Mouse (Mus musculus): ENCODE results near the gene Fbxl14. TPM values are rescaled to one million over a fixed set of nuclear protein-coding genes. Genes with fewer than 3 reads are reported as not detected.

Gene Fbxl14
- polyA plus RNA-seq, 1 experiment from 2014 or later, result 3.9 TPM

- H3K4me1 ChIP-seq (ENCODE audit: insufficient read depth, low read depth, low read length), result no peaks in the 10 kb centered on the region
- no peak overlapping the region for H3K4me3 ChIP-seq (ENCODE audit: low read depth, low read length)
- no peaks in the 10 kb centered on the region for H3K36me3 ChIP-seq (ENCODE audit: insufficient read depth, low read length)
- no peak overlapping the region for H3K4me2 ChIP-seq (replicated peaks; ENCODE audit: low read depth, low read length)
- 87% methylated on average over 2 of the region's 2 CpGs for WGBS
- no peak overlapping the region for H3K27ac ChIP-seq (ENCODE audit: low read length)
- H3K9ac ChIP-seq (replicated peaks; ENCODE audit: low read depth), result no peak overlapping the region
- ATAC-seq (no peak), DNase-seq (ENCODE audit: low spot score) (no peak)
- TF ChIP-seq CTCF (IDR thresholded peaks at IDR 0.05) (peak; percentile 49), EP300 (IDR thresholded peaks at IDR 0.05) (no peak)
- no peaks in the 10 kb centered on the region for H3K9me3 ChIP-seq (ENCODE audit: low read length)
- H3K27me3 ChIP-seq (replicated peaks; ENCODE audit: insufficient read depth, low read length), result no peaks in the 10 kb centered on the region
Measured at GRCm38 (mm10) chr6:119467785-119468059, 11.7 kb upstream of the Fbxl14 start.

DNA sequence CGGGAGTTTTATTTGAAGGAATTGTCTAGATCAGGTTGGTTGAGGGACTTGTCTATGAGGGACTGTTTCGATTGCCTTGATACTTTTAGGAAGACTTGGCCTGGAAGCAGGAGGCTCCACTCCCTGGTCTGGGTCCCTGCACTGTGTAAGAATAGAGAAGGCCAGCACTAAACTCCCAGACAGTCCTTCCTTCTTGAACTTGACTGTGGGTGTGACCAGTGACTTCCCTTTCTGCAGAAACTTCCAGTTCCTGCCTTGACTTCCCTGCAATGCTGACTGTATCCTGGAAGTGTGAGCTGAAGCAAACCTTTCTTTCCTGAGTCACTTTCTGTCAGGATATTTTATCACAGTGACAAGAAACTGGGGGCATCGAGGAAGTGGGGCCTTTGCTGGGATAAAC, 8.7 kb upstream of the Fbxl14 start:
- Histone ChIP-seq H3K36me3 (ENCODE audit: insufficient read depth, low read length) (no peaks in the 10 kb centered on the region), H3K9ac (replicated peaks; ENCODE audit: low read depth) (no peak overlapping the region), H3K4me3 (ENCODE audit: low read depth, low read length) (no peak overlapping the region), H3K27ac (ENCODE audit: low read length) (no peak overlapping the region), H3K4me2 (replicated peaks; ENCODE audit: low read depth, low read length) (no peak overlapping the region), H3K9me3 (ENCODE audit: low read length) (no peaks in the 10 kb centered on the region), H3K27me3 (replicated peaks; ENCODE audit: insufficient read depth, low read length) (no peaks in the 10 kb centered on the region), H3K4me1 (ENCODE audit: insufficient read depth, low read depth, low read length) (no peaks in the 10 kb centered on the region)
- TF ChIP-seq CTCF (IDR thresholded peaks at IDR 0.05) (no peak), EP300 (IDR thresholded peaks at IDR 0.05) (no peak)
- ATAC-seq (no peak), DNase-seq (ENCODE audit: low spot score) (no peak)
- WGBS, result 63% methylated on average over 3 of the region's 3 CpGs

DNA sequence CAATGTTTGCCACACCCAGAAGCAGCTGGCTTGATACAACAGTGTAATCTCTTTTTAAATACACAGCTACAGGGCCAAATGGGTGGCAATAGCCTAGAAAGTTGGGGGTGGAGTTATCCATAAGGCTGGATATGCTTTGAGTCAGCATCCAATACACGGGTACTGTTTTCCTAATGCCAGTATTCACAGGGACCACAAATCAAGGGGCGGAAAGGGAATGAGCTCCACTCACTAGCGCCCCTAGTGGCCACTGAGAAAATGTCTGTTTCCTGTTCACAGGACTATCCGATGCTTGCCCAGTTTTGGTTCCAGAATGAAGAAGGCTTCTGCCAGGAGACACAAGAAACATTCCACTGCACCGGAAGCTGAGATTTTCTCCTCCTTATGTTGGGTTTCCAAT, 7.3 kb upstream of the Fbxl14 start:
- Histone ChIP-seq H3K36me3 (ENCODE audit: insufficient read depth, low read length) (no peaks in the 10 kb centered on the region), H3K4me2 (replicated peaks; ENCODE audit: low read depth, low read length) (no peak overlapping the region), H3K4me3 (ENCODE audit: low read depth, low read length) (no peak overlapping the region), H3K9me3 (ENCODE audit: low read length) (no peaks in the 10 kb centered on the region), H3K27ac (ENCODE audit: low read length) (no peak overlapping the region), H3K9ac (replicated peaks; ENCODE audit: low read depth) (no peak overlapping the region), H3K27me3 (replicated peaks; ENCODE audit: insufficient read depth, low read length) (no peaks in the 10 kb centered on the region), H3K4me1 (ENCODE audit: insufficient read depth, low read depth, low read length) (no peaks in the 10 kb centered on the region)
- DNase-seq (ENCODE audit: low spot score) (peak; percentile 71), ATAC-seq (peak; percentile 59)
- 27% methylated on average over 5 of the region's 5 CpGs for WGBS
- TF ChIP-seq CTCF (IDR thresholded peaks at IDR 0.05), result peak; percentile 92
- TF ChIP-seq EP300 (IDR thresholded peaks at IDR 0.05), result no peak

DNA sequence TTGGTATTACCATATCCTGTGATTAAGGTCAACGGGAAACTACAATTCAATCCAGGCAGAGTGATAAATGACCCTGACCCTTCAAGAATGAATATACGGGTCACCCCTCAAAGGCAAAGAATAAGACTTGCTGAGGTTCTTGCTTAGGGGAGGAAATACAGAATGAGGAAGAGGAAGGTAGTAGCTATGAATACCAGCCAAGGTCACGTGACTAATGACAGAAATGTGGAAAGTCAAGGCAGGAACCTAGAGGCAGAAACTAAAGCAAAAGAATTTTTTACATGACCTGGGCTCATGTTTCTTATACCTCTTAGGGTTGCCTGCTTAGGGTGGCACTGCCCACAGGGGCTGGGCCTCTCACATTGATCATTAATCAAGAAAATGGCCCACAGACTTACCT, 6.8 kb upstream of the Fbxl14 start:
- WGBS, result 50% methylated on average over 3 of the region's 3 CpGs
- no peaks in the 10 kb centered on the region for H3K9me3 ChIP-seq (ENCODE audit: low read length)
- peaks cover 2% of the 10 kb centered on the region; the same call in 1 of the 2 replicates for H3K4me1 ChIP-seq (ENCODE audit: insufficient read depth, low read depth, low read length)

GRCm38 (mm10) chr6:119473446-119473845, 6.0 kb upstream of the Fbxl14 start:
- Histone ChIP-seq H3K4me3 (ENCODE audit: low read depth, low read length) (no peak overlapping the region), H3K4me1 (ENCODE audit: insufficient read depth, low read depth, low read length) (peaks cover 7% of the 10 kb centered on the region; the same call in 1 of the 2 replicates), H3K27ac (ENCODE audit: low read length) (no peak overlapping the region), H3K9me3 (ENCODE audit: low read length) (no peaks in the 10 kb centered on the region), H3K4me2 (replicated peaks; ENCODE audit: low read depth, low read length) (no peak overlapping the region), H3K36me3 (ENCODE audit: insufficient read depth, low read length) (no peaks in the 10 kb centered on the region), H3K9ac (replicated peaks; ENCODE audit: low read depth) (no peak overlapping the region), H3K27me3 (replicated peaks; ENCODE audit: insufficient read depth, low read length) (no peaks in the 10 kb centered on the region)
- TF ChIP-seq EP300 (IDR thresholded peaks at IDR 0.05) (no peak), CTCF (IDR thresholded peaks at IDR 0.05) (no peak)
- WGBS, result 68% methylated on average over 7 of the region's 7 CpGs
- DNase-seq (ENCODE audit: low spot score) (no peak), ATAC-seq (no peak)

More for the DNA sequence above, 6.8 kb upstream of the Fbxl14 start:
- Histone ChIP-seq H3K4me3 (ENCODE audit: low read depth, low read length) (no peak overlapping the region), H3K27me3 (replicated peaks; ENCODE audit: insufficient read depth, low read length) (no peaks in the 10 kb centered on the region), H3K27ac (ENCODE audit: low read length) (no peak overlapping the region), H3K36me3 (ENCODE audit: insufficient read depth, low read length) (no peaks in the 10 kb centered on the region), H3K4me2 (replicated peaks; ENCODE audit: low read depth, low read length) (no peak overlapping the region), H3K9ac (replicated peaks; ENCODE audit: low read depth) (no peak overlapping the region)
- ATAC-seq (no peak), DNase-seq (ENCODE audit: low spot score) (no peak)
- TF ChIP-seq EP300 (IDR thresholded peaks at IDR 0.05) (no peak), CTCF (IDR thresholded peaks at IDR 0.05) (no peak)

- ATAC-seq (no peak), DNase-seq (ENCODE audit: low spot score) (no peak)
- Histone ChIP-seq H3K9ac (replicated peaks; ENCODE audit: low read depth) (no peak overlapping the region), H3K4me1 (ENCODE audit: insufficient read depth, low read depth, low read length) (peaks cover 7% of the 10 kb centered on the region; the same call in 1 of the 2 replicates), H3K36me3 (ENCODE audit: insufficient read depth, low read length) (no peaks in the 10 kb centered on the region), H3K27me3 (replicated peaks; ENCODE audit: insufficient read depth, low read length) (no peaks in the 10 kb centered on the region), H3K27ac (ENCODE audit: low read length) (no peak overlapping the region), H3K4me3 (ENCODE audit: low read depth, low read length) (no peak overlapping the region), H3K4me2 (replicated peaks; ENCODE audit: low read depth, low read length) (no peak overlapping the region), H3K9me3 (ENCODE audit: low read length) (no peaks in the 10 kb centered on the region)
- TF ChIP-seq CTCF (IDR thresholded peaks at IDR 0.05), result no peak
- TF ChIP-seq EP300 (IDR thresholded peaks at IDR 0.05), result no peak
- WGBS, result 64% methylated on average over 4 of the region's 4 CpGs
Measured at GRCm38 (mm10) chr6:119473992-119474391, 5.5 kb upstream of the Fbxl14 start.

DNA sequence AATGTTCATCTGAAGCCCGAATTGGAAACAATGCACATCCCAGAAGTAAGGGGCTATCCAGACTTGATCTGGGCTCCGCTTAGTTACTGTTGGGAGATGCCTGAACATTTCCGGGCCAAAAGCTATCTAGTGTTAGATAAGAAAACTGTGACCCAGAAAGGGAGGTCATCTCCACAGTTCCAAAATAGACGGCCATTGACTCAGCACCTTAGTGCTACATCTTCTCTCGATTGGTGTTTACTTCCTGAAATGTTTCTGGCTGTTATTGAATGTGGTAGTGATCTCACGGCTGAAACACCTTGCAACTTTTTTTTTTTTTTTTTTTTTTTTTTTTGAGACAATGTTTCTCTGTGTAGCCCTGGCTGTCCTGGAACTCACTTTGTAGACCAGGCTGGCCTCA, 3.5 kb upstream of the Fbxl14 start:
- peaks cover 12% of the 10 kb centered on the region; the same call in 1 of the 2 replicates for H3K4me1 ChIP-seq (ENCODE audit: insufficient read depth, low read depth, low read length)
- no peaks in the 10 kb centered on the region for H3K36me3 ChIP-seq (ENCODE audit: insufficient read depth, low read length)
- no peak overlapping the region for H3K9ac ChIP-seq (replicated peaks; ENCODE audit: low read depth)
- 74% methylated on average over 6 of the region's 6 CpGs for WGBS
- no peak overlapping the region for H3K4me2 ChIP-seq (replicated peaks; ENCODE audit: low read depth, low read length)
- H3K27ac ChIP-seq (ENCODE audit: low read length), result no peak overlapping the region
- H3K4me3 ChIP-seq (ENCODE audit: low read depth, low read length), result no peak overlapping the region
- DNase-seq (ENCODE audit: low spot score) (no peak), ATAC-seq (no peak)
- no peak for TF ChIP-seq EP300 (IDR thresholded peaks at IDR 0.05)
- TF ChIP-seq CTCF (IDR thresholded peaks at IDR 0.05), result no peak
- no peaks in the 10 kb centered on the region for H3K27me3 ChIP-seq (replicated peaks; ENCODE audit: insufficient read depth, low read length)
- H3K9me3 ChIP-seq (ENCODE audit: low read length), result no peaks in the 10 kb centered on the region

Data from lung, postnatal 0 days (tissue).